Mouse (Mus musculus) MEL (cell line): ENCODE measurements around the gene Wdr37. TPM values are rescaled to one million over a fixed set of nuclear protein-coding genes. Genes with fewer than 3 reads are reported as not detected.
"Not testable (repeated sequence)": the region's sequence is repeated elsewhere in the genome, so short reads cannot be mapped to it uniquely, and the experiment has no call there.

ENCODE experiments used
- DNase-seq: peaks from one replicate; pipeline ENCODE4 v3.0.0; 2011; ENCODE audit warnings: low read depth, low spot score
- H3K27ac ChIP-seq: 2 replicates; pipeline ENCODE4 v1.5.1; 2012; ENCODE audit warnings: low read depth, mild to moderate bottlenecking, control low read depth, low read length, moderate library complexity; ENCODE audit not compliant: control insufficient read depth
- H3K27me3 ChIP-seq, 2 experiments: fragments of 150-350 bp in 1 of 2; sonication (generic) in 1 of 2; 2 replicates each; pipeline ENCODE4 v1.6.1; 2012; ENCODE audit warnings: low read length in 2 of 2, mild to moderate bottlenecking in 2 of 2, improper control_type of control experiment in 1 of 2, moderate library complexity in 1 of 2; ENCODE audit not compliant: insufficient read depth in 2 of 2, control insufficient read depth in 1 of 2
- H3K36me3 ChIP-seq, 2 experiments: 2 replicates each; pipeline ENCODE4 v1.6.1; 2012 to 2014; ENCODE audit warnings: low read length in 2 of 2, improper control_type of control experiment in 1 of 2, inconsistent platforms in 1 of 2, mild to moderate bottlenecking in 1 of 2; ENCODE audit not compliant: insufficient read depth in 2 of 2, control insufficient read depth in 1 of 2
- H3K4me1 ChIP-seq, 2 experiments: fragments of 150-350 bp in 1 of 2; sonication (generic) in 1 of 2; 2 replicates each; pipeline ENCODE4 v1.6.1; 2012; ENCODE audit warnings: low read length in 2 of 2, improper control_type of control experiment in 1 of 2, mild to moderate bottlenecking in 1 of 2; ENCODE audit not compliant: insufficient read depth in 2 of 2, control insufficient read depth in 1 of 2
- H3K4me3 ChIP-seq, 2 experiments: fragments of 150-350 bp in 1 of 2; sonication (generic) in 1 of 2; 2 replicates each; pipeline ENCODE4 v1.5.1; 2012; ENCODE audit warnings: low read depth in 2 of 2, low read length in 2 of 2, mild to moderate bottlenecking in 2 of 2, moderate library complexity in 2 of 2, control low read depth in 1 of 2, improper control_type of control experiment in 1 of 2; ENCODE audit not compliant: control insufficient read depth in 1 of 2, insufficient read depth in 1 of 2
- H3K79me2 ChIP-seq: 2 replicates; pipeline ENCODE4 v1.6.1; 2012; ENCODE audit warnings: mild to moderate bottlenecking, low read length, moderate library complexity; ENCODE audit not compliant: control insufficient read depth, poor library complexity, insufficient read depth
- H3K9ac ChIP-seq: 2 replicates; pipeline ENCODE4 v1.6.1; 2012; ENCODE audit warnings: low read depth, mild to moderate bottlenecking, control low read depth, low read length, moderate library complexity; ENCODE audit not compliant: control insufficient read depth, poor library complexity, severe bottlenecking
- H3K9me3 ChIP-seq: fragments of 150-350 bp; sonication (generic); replicated peaks from 2 replicates; pipeline ENCODE4 v1.6.1; 2012; ENCODE audit warnings: mild to moderate bottlenecking, low read length, improper control_type of control experiment, moderate library complexity; ENCODE audit not compliant: insufficient read depth
- CHD1 ChIP-seq: IDR thresholded peaks from 2 replicates; pipeline ENCODE4 v1.6.1; 2012; ENCODE audit warnings: low read depth, mild to moderate bottlenecking, inconsistent platforms, low read length, improper control_type of control experiment
- CTCF ChIP-seq, 3 experiments: IDR thresholded peaks in 2 of 3; conservative IDR thresholded peaks in 1 of 3; 2 replicates each; pipeline ENCODE4 v1.5.1; 2011 to 2012; ENCODE audit warnings: low read length in 3 of 3, low read depth in 2 of 3, mild to moderate bottlenecking in 2 of 3, improper control_type of control experiment in 1 of 3, inconsistent platforms in 1 of 3, mixed read lengths in 1 of 3, moderate library complexity in 1 of 3; ENCODE audit not compliant: control insufficient read depth in 1 of 3, insufficient read depth in 1 of 3, poor library complexity in 1 of 3, severe bottlenecking in 1 of 3
- ELF1 ChIP-seq: IDR thresholded peaks from 2 replicates; pipeline ENCODE4 v1.6.1; 2014; ENCODE audit warnings: low read depth, mild to moderate bottlenecking, inconsistent platforms, low read length, improper control_type of control experiment, moderate library complexity
- ETS1 ChIP-seq: IDR thresholded peaks from 2 replicates; pipeline ENCODE4 v1.6.1; 2012; ENCODE audit warnings: low read depth, mild to moderate bottlenecking, inconsistent platforms, low read length, improper control_type of control experiment, moderate library complexity
- GATA1 ChIP-seq: IDR thresholded peaks from 2 replicates; pipeline ENCODE4 v1.6.1; 2011; ENCODE audit warnings: low read depth, low read length, improper control_type of control experiment
- HCFC1 ChIP-seq: IDR thresholded peaks from 2 replicates; pipeline ENCODE4 v1.6.1; 2012; ENCODE audit warnings: low read depth, mild to moderate bottlenecking, inconsistent platforms, low read length, improper control_type of control experiment, moderate library complexity
- JUND ChIP-seq: IDR thresholded peaks from 2 replicates; pipeline ENCODE4 v1.6.1; 2011; ENCODE audit warnings: low read depth, mild to moderate bottlenecking, improper control_type of control experiment, low read length
- MAX ChIP-seq: IDR thresholded peaks from 2 replicates; pipeline ENCODE4 v1.6.1; 2011; ENCODE audit warnings: low read length, improper control_type of control experiment
- MEF2A ChIP-seq: IDR thresholded peaks from 2 replicates; pipeline ENCODE4 v1.6.1; 2014; ENCODE audit warnings: low read depth, mild to moderate bottlenecking, inconsistent platforms, low read length, improper control_type of control experiment; ENCODE audit not compliant: poor library complexity, insufficient replicate concordance, severe bottlenecking; ENCODE audit errors: extremely low read depth
- MXI1 ChIP-seq: IDR thresholded peaks from 2 replicates; pipeline ENCODE4 v1.6.1; 2011; ENCODE audit warnings: mild to moderate bottlenecking, low read depth, low read length, improper control_type of control experiment
- MYB ChIP-seq: IDR thresholded peaks from 2 replicates; pipeline ENCODE4 v1.6.1; 2011; ENCODE audit warnings: mild to moderate bottlenecking, low read depth, low read length, improper control_type of control experiment
- MYC ChIP-seq: IDR thresholded peaks from 2 replicates; pipeline ENCODE4 v1.6.1; 2011; ENCODE audit warnings: low read depth, mild to moderate bottlenecking, low read length, improper control_type of control experiment, moderate library complexity
- NRF1 ChIP-seq: IDR thresholded peaks from 2 replicates; pipeline ENCODE4 v1.6.1; 2014; ENCODE audit warnings: low read depth, mild to moderate bottlenecking, inconsistent platforms, low read length, improper control_type of control experiment, moderate library complexity; ENCODE audit not compliant: poor library complexity, insufficient read depth, severe bottlenecking
- POLR2A ChIP-seq, 2 experiments: IDR thresholded peaks; 2 replicates each; pipeline ENCODE4 v1.6.1; 2011 to 2012; ENCODE audit warnings: low read length in 2 of 2, mild to moderate bottlenecking in 2 of 2, control low read depth in 1 of 2, improper control_type of control experiment in 1 of 2, low read depth in 1 of 2, moderate library complexity in 1 of 2; ENCODE audit not compliant: control insufficient read depth in 1 of 2, insufficient read depth in 1 of 2, poor library complexity in 1 of 2
- POLR2AphosphoS5 ChIP-seq: IDR thresholded peaks from 2 replicates; pipeline ENCODE4 v1.6.1; 2012; ENCODE audit warnings: low read depth, borderline replicate concordance, mild to moderate bottlenecking, inconsistent platforms, low read length, moderate library complexity, mixed read lengths
- RAD21 ChIP-seq: IDR thresholded peaks from 2 replicates; pipeline ENCODE4 v1.6.1; 2011; ENCODE audit warnings: mild to moderate bottlenecking, low read depth, low read length, improper control_type of control experiment
- SMC3 ChIP-seq: IDR thresholded peaks from 2 replicates; pipeline ENCODE4 v1.6.1; 2011; ENCODE audit warnings: low read depth, low read length, improper control_type of control experiment
- USF1 ChIP-seq: IDR thresholded peaks from 2 replicates; pipeline ENCODE4 v1.6.1; 2014; ENCODE audit warnings: low read depth, mild to moderate bottlenecking, inconsistent platforms, low read length, improper control_type of control experiment, moderate library complexity
- ZKSCAN1 ChIP-seq: IDR thresholded peaks from 2 replicates; pipeline ENCODE4 v1.6.1; 2012; ENCODE audit warnings: low read depth, mild to moderate bottlenecking, inconsistent platforms, low read length, improper control_type of control experiment, moderate library complexity
- ZNF384 ChIP-seq: IDR thresholded peaks from 2 replicates; pipeline ENCODE4 v1.6.1; 2012; ENCODE audit warnings: low read depth, mild to moderate bottlenecking, inconsistent platforms, low read length, improper control_type of control experiment
- polyA plus RNA-seq, 2 experiments: library from polyadenylated mRNA; stranded (reverse) in 1 of 2; unstranded in 1 of 2; fragments of >175 nt in 1 of 2; fragments of >200 nt in 1 of 2; gene quantifications; 2 replicates each; pipeline versions ENCODE4 v1.2.1 to v1.2.4; 2012; ENCODE audit warnings: low replicate concordance in 2 of 2, low read depth in 1 of 2; ENCODE audit not compliant: insufficient read length in 2 of 2, insufficient read depth in 1 of 2, missing spikeins in 1 of 2
- total RNA-seq: library from RNA; depleted of rRNA; stranded (reverse); fragments of 300-350 nt; gene quantifications from 2 replicates; pipeline ENCODE4 v1.2.3, GENCODE M21; 2012

The Wdr37 gene
- total and polyA plus RNA-seq, 3 experiments: 8.6 to 14.7 TPM; not detected in 1

- TF ChIP-seq MYC (no peak), ZNF384 (no peak), CHD1 (no peak), POLR2AphosphoS5 (no peak), POLR2A (IDR thresholded peaks at IDR 0.05; ENCODE audit: control insufficient read depth in 1 of 2, insufficient read depth in 1 of 2, low read depth in 1 of 2, low read length in 2 of 2, poor library complexity in 1 of 2) (no peak), ETS1 (no peak), ELF1 (no peak), RAD21 (peak; percentile 62), MXI1 (no peak), MAX (no peak), NRF1 (no peak), MEF2A (no peak), JUND (no peak), USF1 (no peak), CTCF (IDR thresholded peaks at IDR 0.05 in 2 of 3, conservative IDR thresholded peaks at IDR 0.05 in 1 of 3; ENCODE audit: control insufficient read depth in 1 of 3, insufficient read depth in 1 of 3, low read depth in 2 of 3, low read length in 3 of 3, poor library complexity in 1 of 3, severe bottlenecking in 1 of 3) (peak; percentile 18 to 57 (median 43); a peak in 5 of 6 replicates), HCFC1 (no peak), SMC3 (peak; percentile 42), ZKSCAN1 (no peak), GATA1 (no peak), MYB (no peak)
- TF ChIP-seq, all 39 proteins: peak for 3
- H3K27me3 ChIP-seq: no peaks in the 10 kb centered on the region
- no peak overlapping the region for H3K9ac ChIP-seq
- no peak overlapping the region for H3K27ac ChIP-seq
- no peaks in the 10 kb centered on the region for H3K79me2 ChIP-seq
- H3K9me3 ChIP-seq: no peaks in the 10 kb centered on the region
- peaks cover 2 to 7% of the 10 kb centered on the region in 2 experiments; a peak in 3 of 4 replicates for H3K4me1 ChIP-seq
- DNase-seq: peak; percentile 62
- H3K36me3 ChIP-seq: peaks cover 14 to 17% of the 10 kb centered on the region in 2 experiments
- no peak overlapping the region for H3K4me3 ChIP-seq
Observed at GRCm38 (mm10) chr13:8847702-8848101, 24.0 kb downstream of the Wdr37 start.

GRCm38 (mm10) chr13:8842273-8842672, 29.4 kb downstream of the Wdr37 start:
- Histone ChIP-seq H3K4me3 (no peak overlapping the region), H3K79me2 (no peaks in the 10 kb centered on the region), H3K36me3 (peaks cover 0 to 12% of the 10 kb centered on the region in 2 experiments; a peak in 3 of 4 replicates), H3K27me3 (no peaks in the 10 kb centered on the region), H3K4me1 (no peaks in the 10 kb centered on the region), H3K9me3 (no peaks in the 10 kb centered on the region), H3K9ac (no peak overlapping the region), H3K27ac (no peak overlapping the region)
- DNase-seq: peak; percentile 26
- TF ChIP-seq GATA1 (0 out of 2 replicates have a peak, but pooled peaks have one; percentile 13), USF1 (no peak)

- not testable (repeated sequence) for H3K9ac ChIP-seq, H3K4me1 ChIP-seq, DNase-seq, H3K27me3 ChIP-seq, H3K9me3 ChIP-seq, H3K27ac ChIP-seq, H3K79me2 ChIP-seq, H3K4me3 ChIP-seq
- peaks cover 0 to 12% of the 10 kb centered on the region in 2 experiments; a peak in 3 of 4 replicates for H3K36me3 ChIP-seq
Observed at GRCm38 (mm10) chr13:8841846-8842245, 29.9 kb downstream of the Wdr37 start.
